Mouse (Mus musculus): ENCODE results near the gene Abhd12.

Abhd12 gene

GRCm38 (mm10) chr2:150851251-150851650 lies 53.3 kb downstream of the Abhd12 start:
- in situ Hi-C loops (cut with MseI, MboI): no loop called here

GRCm38 (mm10) chr2:150847436-150847995 lies 57.0 kb downstream of the Abhd12 start:
- in situ Hi-C loops (cut with MseI, MboI): no loop called here

- in situ Hi-C loops (cut with MseI, MboI): no loop called here
These were observed 59.7 kb downstream of the Abhd12 start for GRCm38 (mm10) chr2:150844798-150845197.

- in situ Hi-C loops (cut with MseI, MboI): no loop called here
These were observed 62.5 kb downstream of the Abhd12 start for GRCm38 (mm10) chr2:150842049-150842461.

GRCm38 (mm10) chr2:150841109-150841508 lies 63.4 kb downstream of the Abhd12 start:
- in situ Hi-C loops (cut with MseI, MboI): no loop called here

- in situ Hi-C loops (cut with MseI, MboI): no loop called here
These were observed 64.7 kb downstream of the Abhd12 start for GRCm38 (mm10) chr2:150839686-150840471.

- in situ Hi-C loops (cut with MseI, MboI): no loop called here
These were observed 66.8 kb downstream of the Abhd12 start for GRCm38 (mm10) chr2:150837781-150838180.

- in situ Hi-C loops (cut with MseI, MboI): no loop called here
These were observed 67.6 kb downstream of the Abhd12 start for GRCm38 (mm10) chr2:150836906-150837305.

- in situ Hi-C loops (cut with MseI, MboI): no loop called here
These were observed 68.6 kb downstream of the Abhd12 start for GRCm38 (mm10) chr2:150835975-150836374.

- in situ Hi-C loops (cut with MseI, MboI): no loop called here
These were observed 69.9 kb downstream of the Abhd12 start for GRCm38 (mm10) chr2:150834616-150835015.

- in situ Hi-C loops (cut with MseI, MboI): no loop called here
These were observed 72.5 kb downstream of the Abhd12 start for GRCm38 (mm10) chr2:150832029-150832428.

- in situ Hi-C loops (cut with MseI, MboI): no loop called here
These were observed 73.6 kb downstream of the Abhd12 start for GRCm38 (mm10) chr2:150830911-150831441.

- in situ Hi-C loops (cut with MseI, MboI): no loop called here
These were observed 74.5 kb downstream of the Abhd12 start for GRCm38 (mm10) chr2:150830011-150830410.

GRCm38 (mm10) chr2:150828654-150829053 lies 75.9 kb downstream of the Abhd12 start:
- in situ Hi-C loops (cut with MseI, MboI): no loop called here

- in situ Hi-C loops (cut with MseI, MboI): no loop called here
These were observed 76.4 kb downstream of the Abhd12 start for GRCm38 (mm10) chr2:150828164-150828563.

- in situ Hi-C loops (cut with MseI, MboI): no loop called here
These were observed 78.1 kb downstream of the Abhd12 start for GRCm38 (mm10) chr2:150826426-150826825.

- in situ Hi-C loops (cut with MseI, MboI): no loop called here
These were observed 81.6 kb downstream of the Abhd12 start for GRCm38 (mm10) chr2:150822987-150823386.

- in situ Hi-C loops (cut with MseI, MboI): no loop called here
These were observed 83.8 kb downstream of the Abhd12 start for GRCm38 (mm10) chr2:150820720-150821119.

GRCm38 (mm10) chr2:150818742-150819141 lies 85.8 kb downstream of the Abhd12 start:
- in situ Hi-C loops (cut with MseI, MboI): no loop called here

- in situ Hi-C loops (cut with MseI, MboI): no loop called here
These were observed 87.7 kb downstream of the Abhd12 start for GRCm38 (mm10) chr2:150816676-150817402.

GRCm38 (mm10) chr2:150812816-150813215 lies 91.7 kb downstream of the Abhd12 start:
- in situ Hi-C loops (cut with MseI, MboI): no loop called here

GRCm38 (mm10) chr2:150810603-150811002 lies 93.9 kb downstream of the Abhd12 start:
- in situ Hi-C loops (cut with MseI, MboI): no loop called here

All from mouse trophoblast stem cell (cell line).